Mouse (Mus musculus) layer of hippocampus, adult 9-10 months (tissue): ENCODE results near the gene Thy1.

Source experiments
- DNase-seq: peaks from one replicate; pipeline ENCODE4 v3.0.0; 2022; ENCODE audit warnings: low spot score

Gene Thy1

DNA sequence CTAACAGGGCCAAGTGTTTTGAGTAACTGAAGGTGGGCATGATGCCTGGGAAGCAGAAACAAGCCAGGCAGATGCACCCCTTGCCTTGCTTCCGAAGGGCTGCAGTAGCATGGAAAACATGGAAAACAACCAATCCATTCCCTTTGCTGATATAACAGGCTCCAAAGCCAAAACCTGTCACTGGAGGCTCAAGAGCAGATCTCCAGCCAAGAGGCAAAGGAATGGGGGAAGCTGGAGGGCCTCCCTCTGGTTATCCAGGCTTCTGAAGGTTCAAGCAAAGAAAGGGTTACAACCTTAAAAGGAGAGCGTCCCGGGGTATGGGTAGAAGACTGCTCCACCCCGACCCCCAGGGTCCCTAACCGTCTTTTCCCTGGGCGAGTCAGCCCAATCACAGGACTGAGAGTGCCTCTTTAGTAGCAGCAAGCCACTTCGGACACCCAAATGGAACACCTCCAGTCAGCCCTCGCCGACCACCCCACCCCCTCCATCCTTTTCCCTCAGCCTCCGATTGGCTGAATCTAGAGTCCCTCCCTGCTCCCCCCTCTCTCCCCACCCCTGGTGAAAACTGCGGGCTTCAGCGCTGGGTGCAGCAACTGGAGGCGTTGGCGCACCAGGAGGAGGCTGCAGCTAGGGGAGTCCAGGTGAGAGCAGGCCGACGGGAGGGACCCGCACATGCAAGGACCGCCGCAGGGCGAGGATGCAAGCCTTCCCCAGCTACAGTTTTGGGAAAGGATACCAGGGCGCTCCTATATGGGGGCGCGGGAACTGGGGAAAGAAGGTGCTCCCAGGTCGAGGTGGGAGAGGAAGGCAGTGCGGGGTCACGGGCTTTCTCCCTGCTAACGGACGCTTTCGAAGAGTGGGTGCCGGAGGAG lies at the start of gene Thy1:
Gene Thy1, plus strand, starts transcription at position 549 of the 872 bp plus-strand sequence.
- DNase-seq = peak; percentile 100

DNA sequence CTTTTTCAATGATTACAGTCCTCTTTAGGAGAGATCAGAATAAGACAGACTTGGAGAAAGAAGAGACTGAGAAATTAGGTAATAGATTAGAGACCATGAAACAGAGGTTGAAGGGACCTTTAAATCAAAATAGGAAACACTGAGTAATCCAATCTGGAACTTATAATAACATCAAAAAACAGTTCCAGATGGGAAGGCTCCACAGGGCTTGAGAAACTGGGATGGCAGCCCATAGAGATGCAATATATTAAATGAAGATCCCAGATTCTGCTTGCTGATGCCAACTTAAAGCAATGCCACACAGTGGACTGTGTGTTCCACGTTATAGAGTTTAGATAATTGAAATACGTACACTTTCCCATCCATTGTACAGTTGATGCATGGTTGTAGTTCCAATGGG lies 45.5 kb upstream of the Thy1 start:
- peak; percentile 25 for DNase-seq

DNA sequence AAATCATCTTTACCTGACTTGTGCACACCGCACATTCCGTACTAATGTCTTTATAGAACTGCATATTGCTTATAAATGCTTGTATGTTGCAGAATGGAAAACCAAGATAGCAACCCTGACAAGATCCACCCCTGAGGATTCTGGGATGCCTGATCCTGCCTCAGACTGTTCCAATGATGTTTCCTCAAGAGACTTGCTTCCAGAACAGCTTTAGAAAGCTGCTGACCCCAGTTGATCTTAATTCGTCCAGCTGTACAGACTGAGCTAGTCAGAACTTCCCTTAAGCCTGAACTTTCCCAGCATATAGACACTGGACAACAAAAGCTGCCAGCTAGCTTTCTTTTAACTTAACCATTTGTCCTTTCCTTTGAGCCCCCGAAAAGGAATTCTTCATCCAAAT lies 44.3 kb upstream of the Thy1 start:
- DNase-seq = no peak

DNA sequence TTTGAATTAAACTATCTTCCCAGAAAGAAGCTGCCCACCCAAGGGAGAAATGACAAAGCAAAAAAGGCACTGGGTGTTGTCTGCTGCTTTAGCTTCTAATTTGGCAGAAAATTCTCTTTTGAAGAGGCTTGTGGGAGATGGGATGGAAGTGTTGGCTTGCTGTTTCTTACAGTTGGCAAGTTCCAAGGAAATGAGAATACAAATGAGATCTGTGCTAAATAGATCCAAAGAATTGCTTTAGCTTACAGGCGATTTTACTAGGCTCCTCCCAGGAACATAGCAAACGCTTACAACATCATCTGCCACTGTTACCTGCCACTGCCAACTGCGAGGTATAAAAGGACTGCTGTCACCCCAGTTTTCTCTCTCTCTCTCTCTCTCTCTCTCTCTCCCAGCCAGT lies 38.8 kb upstream of the Thy1 start:
- DNase-seq = no peak

- no peak for DNase-seq
Measured at GRCm38 (mm10) chr9:44005305-44005704, 37.9 kb upstream of the Thy1 start.

DNA sequence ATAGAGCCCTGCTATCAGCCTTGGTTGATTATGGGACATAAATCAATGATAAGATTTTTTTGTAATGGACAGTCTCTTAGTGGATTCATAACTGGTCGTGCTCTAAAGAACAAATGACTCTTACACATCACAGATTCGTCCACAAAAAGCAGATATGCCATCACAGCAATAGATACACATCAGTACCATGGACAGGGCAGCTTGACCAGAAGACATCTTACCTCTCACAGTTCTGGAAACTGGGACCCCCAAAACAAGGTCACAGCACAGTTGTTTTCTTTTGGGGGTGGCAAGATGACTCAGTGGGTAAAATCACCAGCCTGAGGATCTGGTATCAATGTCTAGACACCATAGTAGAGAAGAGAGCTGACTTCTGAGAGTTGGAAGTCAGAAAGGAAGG lies 35.9 kb upstream of the Thy1 start:
- no peak for DNase-seq

GRCm38 (mm10) chr9:44007991-44008390 lies 35.2 kb upstream of the Thy1 start:
- DNase-seq = no peak

DNA sequence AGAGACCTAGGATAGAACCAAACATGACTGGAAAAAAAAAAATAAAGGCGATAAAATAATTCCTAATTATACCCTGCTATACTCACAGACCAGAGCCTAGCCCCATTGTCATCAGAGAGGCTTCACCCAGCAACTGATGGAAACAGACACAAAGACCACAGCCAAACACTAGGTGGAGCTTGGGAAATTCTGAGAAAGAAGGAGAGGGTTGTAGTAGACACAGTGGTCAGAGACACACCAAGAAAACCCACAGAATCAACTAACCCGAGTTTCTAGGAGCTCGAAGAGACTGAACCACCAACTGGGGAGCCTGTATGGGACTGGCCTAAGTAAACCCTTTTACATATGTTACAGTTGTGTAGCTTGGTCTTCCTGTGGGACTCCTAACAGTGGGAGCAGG lies 32.3 kb upstream of the Thy1 start:
- DNase-seq = no peak

GRCm38 (mm10) chr9:44011668-44012067 lies 31.5 kb upstream of the Thy1 start:
- no peak for DNase-seq

GRCm38 (mm10) chr9:44012164-44012563 lies 31.0 kb upstream of the Thy1 start:
- DNase-seq = no peak

DNA sequence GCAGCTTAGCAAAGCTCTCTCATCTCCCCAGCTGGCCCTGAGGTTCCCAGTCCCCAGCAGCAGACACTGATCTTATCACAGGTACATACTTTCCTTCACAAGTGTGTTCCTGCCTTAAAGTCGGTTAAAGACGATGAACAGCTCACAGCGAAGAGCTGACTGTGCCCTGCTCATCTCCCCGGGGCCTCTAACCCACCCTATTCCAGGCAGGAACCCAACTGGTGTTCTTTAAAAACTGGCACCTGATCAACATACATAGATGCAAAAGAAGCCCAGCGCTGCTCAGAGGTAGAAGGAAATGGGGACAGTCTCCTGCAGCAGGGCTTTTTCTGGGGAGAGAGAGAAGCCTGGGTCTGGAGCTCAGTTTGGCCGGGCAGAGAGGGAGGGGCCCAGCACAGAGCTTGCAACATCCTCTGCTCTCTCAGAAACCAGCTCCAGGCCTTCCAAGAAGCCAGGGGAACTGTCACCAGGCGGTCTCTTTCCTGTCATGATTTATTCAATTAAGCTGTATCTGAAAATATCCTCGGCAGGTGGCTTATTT lies 30.4 kb upstream of the Thy1 start:
- DNase-seq = no peak

DNA sequence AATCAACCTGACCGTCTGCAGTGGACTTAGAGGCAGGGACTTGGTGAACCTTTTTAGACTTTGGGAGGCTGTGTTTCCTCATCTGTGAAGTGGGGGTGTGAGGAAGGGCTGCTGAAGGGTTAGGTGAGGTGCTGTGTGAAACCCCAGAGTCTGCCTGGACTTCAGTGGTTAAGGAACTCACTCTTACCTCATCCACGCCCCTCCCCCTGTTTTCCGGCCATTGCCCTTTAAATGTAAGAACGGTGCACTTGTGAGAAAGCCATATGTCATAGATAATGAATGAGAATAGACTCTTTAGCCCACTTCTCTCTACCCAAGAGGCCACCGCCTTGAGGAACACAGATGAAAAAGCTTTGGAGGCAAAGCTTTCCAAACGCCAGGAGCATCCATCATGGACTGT lies 29.4 kb upstream of the Thy1 start:
- DNase-seq = no peak

- no peak for DNase-seq
Measured at GRCm38 (mm10) chr9:44016304-44016703, 26.9 kb upstream of the Thy1 start.

DNA sequence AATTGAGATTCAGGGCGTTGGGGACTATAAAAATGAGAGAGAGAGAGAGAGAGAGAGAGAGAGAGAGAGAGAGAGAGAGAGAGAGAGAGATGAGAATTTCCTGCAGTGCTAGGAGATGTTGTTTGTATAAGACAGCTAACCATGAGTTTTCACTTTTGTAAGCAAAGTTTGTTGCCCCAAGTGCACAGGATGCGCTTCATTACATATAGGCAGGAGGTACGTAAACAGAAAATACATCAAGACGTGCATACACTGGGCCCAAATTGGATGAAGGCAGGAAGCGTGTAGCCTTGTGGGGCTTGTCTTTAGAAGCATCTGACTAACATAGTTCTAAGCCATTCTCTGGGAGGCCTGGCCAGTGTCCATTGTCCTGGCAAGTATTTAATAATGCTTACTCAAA lies 25.3 kb upstream of the Thy1 start:
- DNase-seq = no peak

- DNase-seq = no peak
Measured at GRCm38 (mm10) chr9:44020001-44020400, 23.2 kb upstream of the Thy1 start.

GRCm38 (mm10) chr9:44022100-44022847 lies 20.9 kb upstream of the Thy1 start:
- no peak for DNase-seq

- no peak for DNase-seq
Measured at GRCm38 (mm10) chr9:44024096-44024495, 19.1 kb upstream of the Thy1 start.

DNA sequence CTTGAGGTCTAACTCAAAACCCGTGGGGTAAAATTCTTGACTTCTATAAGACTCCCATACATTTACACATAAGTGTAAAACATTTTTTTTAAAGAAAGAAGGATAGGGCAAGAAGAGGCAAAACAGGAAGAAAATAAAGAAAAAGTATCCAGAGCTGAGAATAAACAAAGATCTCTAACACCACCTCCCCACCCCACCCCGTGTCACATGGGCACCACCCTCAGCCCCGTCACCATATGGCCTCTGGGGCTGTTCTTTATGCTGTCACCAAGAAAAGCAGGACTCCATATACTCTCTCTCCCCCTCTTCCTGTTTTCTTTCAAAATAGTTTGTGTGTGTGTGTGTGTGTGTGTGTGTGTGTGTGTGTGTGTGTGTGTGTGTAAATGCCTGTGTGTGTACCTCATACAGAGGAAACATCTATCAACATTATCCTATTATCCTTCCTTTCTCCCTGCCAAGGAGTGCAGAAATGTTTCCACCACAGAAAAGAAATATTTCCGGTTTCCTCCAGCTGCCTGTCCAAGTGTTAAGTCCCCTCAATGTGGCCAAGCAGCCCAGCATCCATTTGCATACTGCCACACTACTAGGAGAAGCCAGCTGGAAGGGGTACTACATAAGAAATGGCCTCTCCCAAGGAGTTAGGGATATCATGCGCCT lies 13.5 kb upstream of the Thy1 start:
- DNase-seq = no peak

GRCm38 (mm10) chr9:44030646-44031045 lies 12.5 kb upstream of the Thy1 start:
- no peak for DNase-seq

DNA sequence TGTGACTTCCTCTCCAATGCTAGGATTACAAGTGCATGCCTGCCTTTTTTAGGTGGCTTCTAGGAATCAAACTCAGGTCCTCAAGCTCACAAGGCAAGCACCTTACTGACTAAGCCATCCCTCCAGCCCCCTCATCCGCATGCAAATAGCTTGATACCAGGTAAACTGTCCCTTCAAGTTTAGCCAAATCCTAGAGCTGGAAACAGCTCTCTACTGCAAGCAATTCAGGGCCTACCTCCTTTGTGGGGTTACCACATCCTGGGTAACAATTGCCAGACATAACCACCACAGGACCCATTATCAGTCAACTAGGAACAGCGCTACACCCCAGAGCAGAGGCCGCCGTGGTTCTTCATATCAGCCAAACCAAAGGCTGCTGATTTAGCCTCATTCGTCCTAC lies 12.1 kb upstream of the Thy1 start:
- DNase-seq = no peak

GRCm38 (mm10) chr9:44031946-44032345 lies 11.2 kb upstream of the Thy1 start:
- no peak for DNase-seq

GRCm38 (mm10) chr9:44033317-44033716 lies 9.9 kb upstream of the Thy1 start:
- no peak for DNase-seq
